Mouse (Mus musculus) erythroblast, embryonic 14.5 days (primary cell): ENCODE data around the gene Prkn.

Experiments
- GATA1 ChIP-seq: IDR thresholded peaks from 2 replicates; pipeline ENCODE4 v1.6.1; 2012; ENCODE audit warnings: low read length, inconsistent platforms, mixed read lengths
- TAL1 ChIP-seq: IDR thresholded peaks from 3 replicates; pipeline ENCODE4 v1.6.1; 2012; ENCODE audit warnings: low read length, inconsistent platforms, mixed read lengths

- TF ChIP-seq GATA1 = no peak
- no peak for TF ChIP-seq TAL1
Measured at GRCm38 (mm10) chr17:11340368-11340767, 500.2 kb downstream of the Prkn start.
